Mouse (Mus musculus) MEL (cell line): ENCODE results near the gene Bdh1.

Source experiments
- CTCF ChIP-seq, 3 experiments: IDR thresholded peaks in 2 of 3; conservative IDR thresholded peaks in 1 of 3; 2 replicates each; pipeline ENCODE4 v1.5.1; 2011 to 2012; ENCODE audit warnings: low read length in 3 of 3, low read depth in 2 of 3, mild to moderate bottlenecking in 2 of 3, improper control_type of control experiment in 1 of 3, inconsistent platforms in 1 of 3, mixed read lengths in 1 of 3, moderate library complexity in 1 of 3; ENCODE audit not compliant: control insufficient read depth in 1 of 3, insufficient read depth in 1 of 3, poor library complexity in 1 of 3, severe bottlenecking in 1 of 3
- E2F4 ChIP-seq: IDR thresholded peaks from 2 replicates; pipeline ENCODE4 v1.6.1; 2011; ENCODE audit warnings: low read depth, low read length, improper control_type of control experiment, borderline replicate concordance
- EP300 ChIP-seq, 2 experiments: IDR thresholded peaks; 2 replicates each; pipeline ENCODE4 v1.6.1; 2011; ENCODE audit warnings: improper control_type of control experiment in 2 of 2, low read length in 2 of 2, low read depth in 1 of 2, mild to moderate bottlenecking in 1 of 2
- GATA1 ChIP-seq: IDR thresholded peaks from 2 replicates; pipeline ENCODE4 v1.6.1; 2011; ENCODE audit warnings: low read depth, low read length, improper control_type of control experiment
- HCFC1 ChIP-seq: IDR thresholded peaks from 2 replicates; pipeline ENCODE4 v1.6.1; 2012; ENCODE audit warnings: low read depth, mild to moderate bottlenecking, inconsistent platforms, low read length, improper control_type of control experiment, moderate library complexity
- MAZ ChIP-seq: IDR thresholded peaks from 2 replicates; pipeline ENCODE4 v1.6.1; 2012; ENCODE audit warnings: low read depth, mild to moderate bottlenecking, inconsistent platforms, low read length, improper control_type of control experiment
- MEF2A ChIP-seq: IDR thresholded peaks from 2 replicates; pipeline ENCODE4 v1.6.1; 2014; ENCODE audit warnings: low read depth, mild to moderate bottlenecking, inconsistent platforms, low read length, improper control_type of control experiment; ENCODE audit not compliant: poor library complexity, insufficient replicate concordance, severe bottlenecking; ENCODE audit errors: extremely low read depth
- MXI1 ChIP-seq: IDR thresholded peaks from 2 replicates; pipeline ENCODE4 v1.6.1; 2011; ENCODE audit warnings: mild to moderate bottlenecking, low read depth, low read length, improper control_type of control experiment
- POLR2A ChIP-seq, 2 experiments: IDR thresholded peaks; 2 replicates each; pipeline ENCODE4 v1.6.1; 2011 to 2012; ENCODE audit warnings: low read length in 2 of 2, mild to moderate bottlenecking in 2 of 2, control low read depth in 1 of 2, improper control_type of control experiment in 1 of 2, low read depth in 1 of 2, moderate library complexity in 1 of 2; ENCODE audit not compliant: control insufficient read depth in 1 of 2, insufficient read depth in 1 of 2, poor library complexity in 1 of 2
- POLR2AphosphoS5 ChIP-seq: IDR thresholded peaks from 2 replicates; pipeline ENCODE4 v1.6.1; 2012; ENCODE audit warnings: low read depth, borderline replicate concordance, mild to moderate bottlenecking, inconsistent platforms, low read length, moderate library complexity, mixed read lengths
- UBTF ChIP-seq: IDR thresholded peaks from 2 replicates; pipeline ENCODE4 v1.6.1; 2012; ENCODE audit warnings: low read depth, mild to moderate bottlenecking, inconsistent platforms, low read length, improper control_type of control experiment, moderate library complexity, borderline replicate concordance; ENCODE audit not compliant: insufficient read depth
- ZNF384 ChIP-seq: IDR thresholded peaks from 2 replicates; pipeline ENCODE4 v1.6.1; 2012; ENCODE audit warnings: low read depth, mild to moderate bottlenecking, inconsistent platforms, low read length, improper control_type of control experiment

DNA sequence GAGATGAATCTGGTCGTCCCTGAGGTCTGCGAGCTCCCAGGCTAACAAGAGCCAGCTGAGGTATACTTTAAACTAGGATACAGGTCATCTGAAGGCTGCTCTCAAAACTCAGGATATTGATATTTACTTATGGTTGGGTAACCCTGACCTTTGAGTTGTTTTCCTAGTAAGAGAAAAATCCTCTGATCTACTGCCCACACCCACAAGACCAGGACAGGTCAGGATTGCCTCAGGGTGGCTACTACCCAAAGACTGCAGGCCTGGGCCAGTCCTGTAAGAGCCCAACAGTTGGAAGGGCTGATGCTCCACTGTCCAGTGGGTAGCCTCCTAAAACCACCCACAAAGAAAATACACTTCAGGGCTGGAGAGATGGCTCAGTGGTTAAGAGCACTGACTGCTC lies 22.8 kb upstream of the Bdh1 start:
- no peak for TF ChIP-seq E2F4
- no peak for TF ChIP-seq HCFC1
- no peak for TF ChIP-seq UBTF
- TF ChIP-seq MXI1 = no peak
- TF ChIP-seq CTCF (IDR thresholded peaks at IDR 0.05 in 2 of 3, conservative IDR thresholded peaks at IDR 0.05 in 1 of 3; ENCODE audit: control insufficient read depth in 1 of 3, insufficient read depth in 1 of 3, low read depth in 2 of 3, low read length in 3 of 3, poor library complexity in 1 of 3, severe bottlenecking in 1 of 3) = no peak
- no peak for TF ChIP-seq ZNF384
- no peak for TF ChIP-seq POLR2A (IDR thresholded peaks at IDR 0.05; ENCODE audit: control insufficient read depth in 1 of 2, insufficient read depth in 1 of 2, low read depth in 1 of 2, low read length in 2 of 2, poor library complexity in 1 of 2)
- no peak for TF ChIP-seq EP300 (IDR thresholded peaks at IDR 0.05; ENCODE audit: low read depth in 1 of 2, low read length in 2 of 2)
- no peak for TF ChIP-seq POLR2AphosphoS5
- TF ChIP-seq MEF2A = no peak
- TF ChIP-seq MAZ = no peak
- no peak for TF ChIP-seq GATA1
